Mouse (Mus musculus) activated CD4-positive, CD25-positive, alpha-beta regulatory T cell, adult 4 months (primary cell): ENCODE results near the gene Uevld. TPM values are rescaled to one million over a fixed set of nuclear protein-coding genes. Genes with fewer than 3 reads are reported as not detected.
"Not testable (repeated sequence)": the region's sequence is repeated elsewhere in the genome, so short reads cannot be mapped to it uniquely, and the experiment has no call there.

Experiments used
- ATAC-seq: one replicate; pipeline ENCODE4 v1.8.0; 2017
- polyA plus RNA-seq, 2 experiments: library from polyadenylated mRNA; unstranded; fragments of 100-300 nt; shearing (Covaris generic); gene quantifications; one replicate each; pipeline ENCODE4 v1.2.1; 2017

The Uevld gene
- polyA plus RNA-seq, 2 experiments from 2014 or later: 6.4 to 8.0 TPM

GRCm38 (mm10) chr7:46964070-46964469 lies 5.7 kb upstream of the Uevld start:
- no peak for ATAC-seq

GRCm38 (mm10) chr7:46962806-46963618 lies 4.7 kb upstream of the Uevld start:
- ATAC-seq: peak; percentile 75

- ATAC-seq: no peak
Observed at GRCm38 (mm10) chr7:46962132-46962531, 3.8 kb upstream of the Uevld start.

- ATAC-seq: no peak
Observed at GRCm38 (mm10) chr7:46960991-46961390, 2.7 kb upstream of the Uevld start.

- no peak for ATAC-seq
Observed at GRCm38 (mm10) chr7:46958853-46959252, 526 bp upstream of the Uevld start.

- no peak for ATAC-seq
Observed at GRCm38 (mm10) chr7:46935847-46936246, 22.5 kb downstream of the Uevld start.

- no peak for ATAC-seq
Observed at GRCm38 (mm10) chr7:46934788-46935187, 23.5 kb downstream of the Uevld start.

- ATAC-seq: no peak
Observed at GRCm38 (mm10) chr7:46931370-46931769, 27.0 kb downstream of the Uevld start.

GRCm38 (mm10) chr7:46928291-46928690 lies 30.0 kb downstream of the Uevld start:
- ATAC-seq: no peak

GRCm38 (mm10) chr7:46922075-46922474 lies 36.3 kb downstream of the Uevld start:
- ATAC-seq: no peak

GRCm38 (mm10) chr7:46919551-46920176 lies 38.7 kb downstream of the Uevld start, which contains the start of gene Tsg101:
Gene Tsg101, minus strand, starts transcription at chr7:46919969.
- peak; percentile 93 for ATAC-seq

- ATAC-seq: no peak
Observed at GRCm38 (mm10) chr7:46918678-46919371, 39.5 kb downstream of the Uevld start.

GRCm38 (mm10) chr7:46916376-46916775 lies 42.0 kb downstream of the Uevld start:
- ATAC-seq: no peak

- no peak for ATAC-seq
Observed at GRCm38 (mm10) chr7:46911250-46911649, 47.1 kb downstream of the Uevld start.

GRCm38 (mm10) chr7:46899343-46899742 lies 59.0 kb downstream of the Uevld start:
- peak; percentile 73 for ATAC-seq

- ATAC-seq: no peak
Observed at GRCm38 (mm10) chr7:46895511-46895910, 62.8 kb downstream of the Uevld start.

- no peak for ATAC-seq
Observed at GRCm38 (mm10) chr7:46883304-46883703, 75.0 kb downstream of the Uevld start.

GRCm38 (mm10) chr7:46881941-46882340 lies 76.4 kb downstream of the Uevld start:
- not testable (repeated sequence) for ATAC-seq

- ATAC-seq: no peak
Observed at GRCm38 (mm10) chr7:46880992-46881391, 77.3 kb downstream of the Uevld start.

GRCm38 (mm10) chr7:46879851-46880250 lies 78.5 kb downstream of the Uevld start:
- ATAC-seq: no peak

GRCm38 (mm10) chr7:46877255-46877654 lies 81.1 kb downstream of the Uevld start:
- no peak for ATAC-seq

GRCm38 (mm10) chr7:46876841-46877240 lies 81.5 kb downstream of the Uevld start:
- no peak for ATAC-seq
